In the genomic region with DNA sequence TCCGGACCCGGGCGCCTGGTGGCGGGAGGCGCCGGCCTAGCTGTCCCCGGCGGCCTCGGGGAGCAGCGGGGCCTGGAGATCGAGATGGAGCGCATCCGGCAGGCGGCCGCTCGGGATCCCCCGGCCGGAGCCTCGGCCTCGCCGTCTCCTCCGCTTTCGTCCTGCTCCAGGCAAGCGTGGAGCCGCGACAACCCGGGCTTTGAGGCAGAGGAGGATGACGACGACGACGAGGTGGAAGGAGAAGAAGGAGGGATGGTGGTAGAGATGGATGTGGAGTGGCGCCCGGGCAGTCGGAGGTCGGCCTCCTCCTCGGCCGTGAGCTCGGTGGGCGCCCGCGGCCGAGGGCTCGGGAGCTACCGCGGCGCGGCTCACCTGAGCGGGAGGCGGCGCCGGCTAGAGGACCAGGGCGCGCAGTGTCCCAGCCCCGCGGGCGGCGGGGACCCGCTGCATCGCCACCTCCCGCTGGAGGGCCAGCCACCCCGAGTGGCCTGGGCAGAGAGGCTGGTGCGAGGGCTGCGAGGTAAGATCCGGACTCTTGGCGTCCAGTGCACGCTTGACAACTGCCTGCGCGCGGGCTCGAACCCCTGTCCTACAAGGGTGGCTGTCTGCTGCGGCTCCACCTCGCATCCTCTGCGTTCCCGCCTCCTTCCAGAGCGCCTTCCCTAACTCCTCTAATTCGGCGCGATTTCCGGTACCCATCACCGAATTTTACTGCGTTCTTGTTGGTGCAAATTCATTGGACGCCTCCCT, we compare ENCODE assay signal across 8 mouse cellular contexts. TPM values are rescaled to one million over a fixed set of nuclear protein-coding genes. Genes with fewer than 3 reads are reported as not detected.
DNase-seq lines count a peak whose midpoint lies in the region; ATAC-seq and TF ChIP-seq lines count a peak whose summit lies in the region.

No protein-coding gene starts in this region.

- peak overlapping the region; percentile 98 for H3K27ac ChIP-seq in hindbrain, embryonic 10.5 days
- H3K27ac ChIP-seq in lung, postnatal 0 days (ENCODE audit: low read length) = peak overlapping the region; percentile 96

- peak overlapping the region; percentile 72 for H3K4me3 ChIP-seq in hindbrain, embryonic 10.5 days
- peak overlapping the region; percentile 87 for H3K4me3 ChIP-seq in lung, postnatal 0 days (ENCODE audit: low read depth, low read length)

- H3K27me3 ChIP-seq in hindbrain, embryonic 10.5 days (ENCODE audit: insufficient read depth, poor library complexity, severe bottlenecking) = no peaks in the 10 kb centered on the region
- no peaks in the 10 kb centered on the region for H3K27me3 ChIP-seq in lung, postnatal 0 days (replicated peaks; ENCODE audit: insufficient read depth, low read length)

- H3K9me3 ChIP-seq in hindbrain, embryonic 10.5 days = peaks cover 13% of the 10 kb centered on the region; the same call in 1 of the 2 replicates
- H3K9me3 ChIP-seq in lung, postnatal 0 days (ENCODE audit: low read length) = no peaks in the 10 kb centered on the region

- TF ChIP-seq CTCF in lung, postnatal 0 days (IDR thresholded peaks at IDR 0.05) = no peak

- peak; percentile 65 for ATAC-seq in lung, postnatal 0 days

- DNase-seq in R1 (ENCODE audit: low read depth, low spot score) = peak; percentile 95
- peak; percentile 75 for DNase-seq in cerebellum, adult 9-11 months
- peak; percentile 36 to 72 for DNase-seq in frontal cortex, postnatal 10 days (ENCODE audit: low spot score in 2 of 2)
- peak; percentile 79 for DNase-seq in hindbrain, embryonic 10.5 days (ENCODE audit: low spot score)
- DNase-seq in layer of hippocampus, postnatal 10 days (ENCODE audit: low spot score in 2 of 2) = peak; percentile 71 to 76
- DNase-seq in lung, postnatal 0 days (ENCODE audit: low spot score) = peak; percentile 66
- DNase-seq in ovary, postnatal 36 days (ENCODE audit: low spot score) = peak; percentile 58
- no peak for DNase-seq in thymus, postnatal 10 days (ENCODE audit: low spot score in 2 of 2)

- H3K36me3 ChIP-seq in hindbrain, embryonic 10.5 days = peaks cover 36% of the 10 kb centered on the region
- H3K36me3 ChIP-seq in lung, postnatal 0 days (ENCODE audit: insufficient read depth, low read length) = no peaks in the 10 kb centered on the region

- H3K4me2 ChIP-seq in lung, postnatal 0 days (replicated peaks; ENCODE audit: low read depth, low read length) = peak overlapping the region; percentile 85

- TF ChIP-seq EP300 in lung, postnatal 0 days (IDR thresholded peaks at IDR 0.05) = no peak

- H3K4me1 ChIP-seq in hindbrain, embryonic 10.5 days (replicated peaks) = peaks cover 27% of the 10 kb centered on the region
- peaks cover 3% of the 10 kb centered on the region; the same call in 1 of the 2 replicates for H3K4me1 ChIP-seq in lung, postnatal 0 days (ENCODE audit: insufficient read depth, low read depth, low read length)

- WGBS in hindbrain, embryonic 10.5 days = under 1% methylated on average over 82 of the region's 82 CpGs
- WGBS in lung, postnatal 0 days = 2% methylated on average over 48 of the region's 82 CpGs

- peak overlapping the region; percentile 83 for H3K9ac ChIP-seq in lung, postnatal 0 days (replicated peaks; ENCODE audit: low read depth)

RNA-seq across cellular contexts. Expression of a gene that starts 0.6 kb away (rescaled TPM):
- 7.7 and 8.0 TPM in 2 replicates for polyA plus RNA-seq in hindbrain, embryonic 10.5 days (2016; fragmentation: Nextera tagmentation; extraction: Ambion mirVana)
- total RNA-seq in layer of hippocampus, postnatal 10 days (2021) = 10 to 100 TPM; 29.8 to 32.3 TPM
- polyA plus RNA-seq in lung, postnatal 0 days (2015; fragmentation: Nextera tagmentation; extraction: Ambion mirVana) = 11.0 and 13.5 TPM in 2 replicates

RNA-seq across cellular contexts. Expression of a gene that starts 25.0 kb away (rescaled TPM):
- polyA plus RNA-seq in hindbrain, embryonic 10.5 days (2016; fragmentation: Nextera tagmentation; extraction: Ambion mirVana) = 11.4 and 15.7 TPM in 2 replicates
- total RNA-seq in layer of hippocampus, postnatal 10 days (2021) = 1 to 10 TPM; 3.3 to 3.5 TPM
- polyA plus RNA-seq in lung, postnatal 0 days (2015; fragmentation: Nextera tagmentation; extraction: Ambion mirVana) = 74.4 and 87.1 TPM in 2 replicates

RNA-seq across cellular contexts. Expression of a gene that starts 48.3 kb away (rescaled TPM):
- 11.9 and 13.0 TPM in 2 replicates for polyA plus RNA-seq in hindbrain, embryonic 10.5 days (2016; fragmentation: Nextera tagmentation; extraction: Ambion mirVana)
- 10 to 100 TPM; 13.2 to 14.9 TPM for total RNA-seq in layer of hippocampus, postnatal 10 days (2021)
- polyA plus RNA-seq in lung, postnatal 0 days (2015; fragmentation: Nextera tagmentation; extraction: Ambion mirVana) = 9.1 and 9.5 TPM in 2 replicates

Comparison
In these comparisons a context has a peak if more than half of its experiments do, and no peak if none do; other contexts are left out.
1. DNase-seq: peak in R1 (single experiment), cerebellum, adult 9-11 months (single experiment), frontal cortex, postnatal 10 days (2 of 2), hindbrain, embryonic 10.5 days (single experiment), layer of hippocampus, postnatal 10 days (2 of 2), lung, postnatal 0 days (single experiment) and ovary, postnatal 36 days (single experiment); none in thymus, postnatal 10 days (0 of 2).